Mouse (Mus musculus) forebrain, embryonic 12.5 days (tissue): ENCODE measurements around the gene Ttc21a. TPM values are rescaled to one million over a fixed set of nuclear protein-coding genes. Genes with fewer than 3 reads are reported as not detected.

Experiments
- ATAC-seq: fragments of 200-750 bp; cut with Nextera tagmentation; 2 replicates; pipeline ENCODE4 v1.8.0; 2017; ENCODE audit warnings: moderate TSS enrichment; ENCODE audit not compliant: low FRiP score
- H3K27ac ChIP-seq: fragments of 300-500 bp; sonication (generic); 2 replicates; pipeline ENCODE4 v1.5.1; 2016; ENCODE audit warnings: mild to moderate bottlenecking
- H3K27me3 ChIP-seq: fragments of 300-500 bp; sonication (generic); 2 replicates; pipeline ENCODE4 v1.6.1; 2016; ENCODE audit warnings: mild to moderate bottlenecking
- H3K36me3 ChIP-seq: fragments of 300-500 bp; sonication (generic); replicated peaks from 2 replicates; pipeline ENCODE4 v1.6.1; 2016; ENCODE audit warnings: mild to moderate bottlenecking
- H3K4me1 ChIP-seq: fragments of 300-500 bp; sonication (generic); 2 replicates; pipeline ENCODE4 v1.6.1; 2016
- H3K4me2 ChIP-seq: fragments of 300-500 bp; sonication (generic); 2 replicates; pipeline ENCODE4 v1.6.1; 2016; ENCODE audit warnings: mild to moderate bottlenecking, moderate library complexity
- H3K4me3 ChIP-seq: fragments of 300-500 bp; sonication (generic); replicated peaks from 2 replicates; pipeline ENCODE4 v1.5.1; 2016; ENCODE audit warnings: mild to moderate bottlenecking
- H3K9ac ChIP-seq: fragments of 300-500 bp; sonication (generic); 2 replicates; pipeline ENCODE4 v1.6.1; 2016; ENCODE audit warnings: mild to moderate bottlenecking
- H3K9me3 ChIP-seq: fragments of 300-500 bp; sonication (generic); 2 replicates; pipeline ENCODE4 v1.6.1; 2016
- WGBS: fragments of 180-500 bp; shearing (Covaris S2); methylation state at CpG from one replicate; pipeline ENCODE4 v1.1.7; 2016; 5-methylcytosine and 5-hydroxymethylcytosine counted together
- polyA plus RNA-seq: library from polyadenylated mRNA; unstranded; fragments of >200 nt; fragmentation: Nextera tagmentation; extraction: Ambion mirVana; gene quantifications from 2 replicates; pipeline ENCODE4 v1.2.1, GENCODE M21; 2016

Gene Ttc21a
- polyA plus RNA-seq, 1 experiment from 2014 or later, result 0.24 TPM

DNA sequence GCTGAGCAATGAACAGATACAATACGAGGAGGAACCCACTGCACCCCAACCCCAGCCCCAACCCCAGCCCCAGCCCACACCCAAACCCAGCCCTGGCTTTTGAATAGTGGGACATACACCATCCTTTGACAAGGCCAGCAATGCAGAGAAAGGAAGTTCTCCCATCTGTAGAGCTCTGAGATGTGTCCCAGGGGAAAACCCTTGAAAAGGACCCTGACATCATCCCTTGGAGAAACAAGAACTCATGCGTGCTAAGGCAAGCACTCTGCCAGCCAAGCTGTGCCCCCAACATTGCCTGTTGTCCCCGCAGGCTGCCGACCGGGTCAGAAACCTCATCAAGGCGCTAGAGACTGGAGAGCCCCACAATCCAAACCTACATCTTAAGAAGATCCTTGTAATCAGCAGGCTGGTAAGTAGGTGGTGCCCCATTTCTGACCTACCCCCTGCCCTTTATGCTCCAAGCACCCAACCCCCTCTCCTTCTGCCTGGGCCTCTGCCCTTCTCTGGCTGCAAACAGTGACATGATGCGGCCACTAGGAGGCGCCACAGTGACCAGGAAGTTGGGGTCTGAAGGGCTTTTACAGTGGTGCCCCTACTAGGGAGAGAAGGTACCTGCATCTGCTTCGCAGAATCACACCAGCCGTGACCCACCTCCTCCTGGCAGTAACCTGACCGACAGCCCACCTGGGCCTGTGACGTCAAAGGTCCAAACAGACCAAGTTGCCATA is 7.9 kb downstream of the Ttc21a start:
- H3K9me3 ChIP-seq, result no peaks in the 10 kb centered on the region
- WGBS, result 72% methylated on average over 12 of the region's 12 CpGs
- no peaks in the 10 kb centered on the region for H3K27me3 ChIP-seq

GRCm38 (mm10) chr9:119948804-119949203 is 11.4 kb downstream of the Ttc21a start:
- Histone ChIP-seq H3K9ac (no peak overlapping the region), H3K9me3 (no peaks in the 10 kb centered on the region), H3K27me3 (no peaks in the 10 kb centered on the region), H3K36me3 (no peaks in the 10 kb centered on the region), H3K4me3 (no peak overlapping the region), H3K4me2 (no peak overlapping the region), H3K27ac (no peak overlapping the region), H3K4me1 (no peaks in the 10 kb centered on the region)
- no peak for ATAC-seq
- 69% methylated on average over 3 of the region's 3 CpGs for WGBS

More for the DNA sequence above, 7.9 kb downstream of the Ttc21a start:
- Histone ChIP-seq H3K4me2 (no peak overlapping the region), H3K27ac (no peak overlapping the region), H3K4me1 (no peaks in the 10 kb centered on the region), H3K9ac (no peak overlapping the region), H3K36me3 (no peaks in the 10 kb centered on the region), H3K4me3 (no peak overlapping the region)
- no peak for ATAC-seq

DNA sequence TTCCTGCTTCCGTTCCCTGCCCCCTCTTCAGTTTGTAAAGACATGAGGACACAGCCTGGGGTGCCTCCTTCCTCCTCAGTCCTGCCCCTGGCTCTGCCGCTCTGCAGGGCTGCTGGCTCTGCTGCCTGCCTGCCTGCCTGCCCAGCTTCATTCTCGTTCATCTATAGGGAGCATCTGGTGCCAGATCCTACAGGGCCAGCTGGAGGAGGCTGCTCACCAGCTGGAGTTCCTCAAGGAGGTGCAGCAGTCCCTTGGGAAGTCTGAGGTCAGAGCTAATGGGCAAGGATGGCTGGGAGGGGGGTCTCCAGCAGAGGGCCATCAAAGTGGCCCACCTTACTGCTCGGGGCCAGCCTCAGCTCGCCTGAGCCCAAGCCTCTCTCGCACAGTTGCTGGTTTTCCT is 13.0 kb downstream of the Ttc21a start:
- H3K27ac ChIP-seq, result no peak overlapping the region
- H3K36me3 ChIP-seq, result no peaks in the 10 kb centered on the region
- H3K9me3 ChIP-seq, result no peaks in the 10 kb centered on the region
- H3K9ac ChIP-seq, result no peak overlapping the region
- no peak overlapping the region for H3K4me3 ChIP-seq
- no peaks in the 10 kb centered on the region for H3K27me3 ChIP-seq
- ATAC-seq, result no peak
- WGBS, result 62% methylated on average over 6 of the region's 6 CpGs
- H3K4me1 ChIP-seq, result no peaks in the 10 kb centered on the region
- no peak overlapping the region for H3K4me2 ChIP-seq

GRCm38 (mm10) chr9:119951388-119951787 is 14.0 kb downstream of the Ttc21a start:
- Histone ChIP-seq H3K27me3 (no peaks in the 10 kb centered on the region), H3K4me2 (no peak overlapping the region), H3K9ac (no peak overlapping the region), H3K4me1 (no peaks in the 10 kb centered on the region), H3K36me3 (no peaks in the 10 kb centered on the region), H3K9me3 (no peaks in the 10 kb centered on the region), H3K4me3 (no peak overlapping the region), H3K27ac (no peak overlapping the region)
- 80% methylated on average over 9 of the region's 9 CpGs for WGBS
- ATAC-seq, result no peak

GRCm38 (mm10) chr9:119958835-119959234 is 21.4 kb downstream of the Ttc21a start:
- Histone ChIP-seq H3K9ac (no peak overlapping the region), H3K4me3 (no peak overlapping the region), H3K36me3 (no peaks in the 10 kb centered on the region), H3K27ac (no peak overlapping the region), H3K4me1 (peaks cover 8% of the 10 kb centered on the region; the same call in 1 of the 2 replicates), H3K27me3 (0 out of 2 replicates have a peak, but pooled peaks cover 6% of the 10 kb centered on the region), H3K4me2 (no peak overlapping the region), H3K9me3 (no peaks in the 10 kb centered on the region)
- 88% methylated on average over 9 of the region's 9 CpGs for WGBS
- no peak for ATAC-seq

DNA sequence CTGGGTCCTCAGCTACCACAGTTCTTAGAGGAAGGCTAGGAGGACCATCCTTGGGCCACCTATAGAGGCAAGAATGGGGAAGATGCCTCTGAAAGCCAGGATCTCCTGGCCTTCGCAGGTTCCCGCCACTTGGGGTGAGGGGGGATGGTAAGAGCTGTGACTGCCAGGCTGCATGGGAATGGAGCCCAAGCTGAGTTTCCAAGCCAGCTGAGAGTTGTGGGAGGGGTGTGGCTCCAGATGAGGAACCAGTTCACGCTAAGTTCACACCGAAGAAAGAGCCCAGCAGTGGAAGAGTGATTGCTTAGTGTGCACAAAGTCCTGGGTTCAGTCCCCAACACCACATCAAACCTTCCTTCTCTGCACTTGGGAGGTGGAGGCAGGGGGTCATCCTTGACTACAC is 24.8 kb downstream of the Ttc21a start:
- Histone ChIP-seq H3K36me3 (no peaks in the 10 kb centered on the region), H3K27ac (no peak overlapping the region), H3K9me3 (no peaks in the 10 kb centered on the region), H3K27me3 (0 out of 2 replicates have a peak, but pooled peaks cover 6% of the 10 kb centered on the region), H3K4me1 (peaks cover 8% of the 10 kb centered on the region; the same call in 1 of the 2 replicates), H3K4me2 (no peak overlapping the region), H3K9ac (no peak overlapping the region), H3K4me3 (no peak overlapping the region)
- 86% methylated on average over 4 of the region's 4 CpGs for WGBS
- no peak for ATAC-seq

DNA sequence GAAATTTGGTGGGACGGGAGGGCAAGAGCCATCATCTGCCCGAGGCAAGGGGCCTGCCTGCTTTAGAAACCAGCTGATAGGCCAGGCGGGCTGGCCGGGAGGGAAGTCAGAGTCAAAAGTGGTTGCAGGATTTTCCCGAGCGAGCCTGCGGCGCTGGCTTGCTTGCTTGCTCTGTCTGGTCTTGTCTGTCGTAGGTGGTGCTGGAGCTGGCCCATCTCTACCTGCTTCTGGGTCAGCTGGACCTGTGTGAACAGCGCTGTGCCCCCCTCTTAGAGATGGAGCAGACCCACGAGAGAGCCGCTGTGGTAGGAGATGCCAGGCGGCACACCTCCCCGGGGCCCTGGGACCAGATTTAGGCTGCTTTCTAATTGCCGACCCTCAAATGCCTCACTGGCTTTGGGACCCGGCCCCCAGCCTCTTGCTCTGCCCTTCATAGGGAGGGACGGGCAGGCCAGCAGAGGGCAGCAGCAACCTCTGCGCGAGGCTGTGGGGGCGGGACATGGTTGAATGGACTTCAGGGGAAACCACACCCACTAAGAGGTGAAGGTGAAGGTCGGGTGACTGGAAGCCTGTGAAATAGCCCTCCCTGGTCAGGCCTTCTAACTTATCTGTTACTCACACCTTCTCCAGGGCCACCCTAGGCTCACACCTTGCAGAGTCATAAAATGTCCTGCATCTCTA is 25.7 kb downstream of the Ttc21a start:
- Histone ChIP-seq H3K4me1 (peaks cover 8% of the 10 kb centered on the region; the same call in 1 of the 2 replicates), H3K27me3 (0 out of 2 replicates have a peak, but pooled peaks cover 6% of the 10 kb centered on the region), H3K4me3 (no peak overlapping the region), H3K27ac (no peak overlapping the region), H3K9ac (no peak overlapping the region; the same call in 1 of the 2 replicates), H3K4me2 (peak overlapping the region; percentile 37), H3K9me3 (no peaks in the 10 kb centered on the region), H3K36me3 (no peaks in the 10 kb centered on the region)
- WGBS, result 9% methylated on average over 21 of the region's 21 CpGs
- 0 out of 2 replicates have a peak, but pooled peaks have one; percentile 27 for ATAC-seq

DNA sequence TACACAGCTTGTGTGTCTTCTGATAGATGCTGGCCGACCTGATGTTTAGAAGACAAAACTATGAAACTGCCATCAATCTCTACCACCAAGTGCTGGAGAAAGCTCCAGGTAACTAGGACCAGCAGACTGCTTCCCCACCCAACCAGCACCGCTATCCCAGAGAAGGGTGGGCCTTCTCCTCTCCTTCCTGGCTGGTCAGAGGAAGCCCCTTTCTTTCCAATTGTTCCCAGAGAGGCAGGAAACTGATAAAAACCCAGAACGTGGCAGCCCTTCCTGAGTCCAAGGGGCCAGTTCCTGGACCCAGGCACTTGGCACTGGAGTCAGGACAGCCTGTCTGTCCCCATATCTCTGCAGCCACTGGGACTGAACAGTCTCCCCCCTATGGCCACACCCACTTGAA is 26.8 kb downstream of the Ttc21a start:
- no peak overlapping the region for H3K27ac ChIP-seq
- H3K36me3 ChIP-seq, result no peaks in the 10 kb centered on the region
- WGBS, result 86% methylated on average over 3 of the region's 3 CpGs
- H3K9ac ChIP-seq, result no peak overlapping the region
- no peak overlapping the region for H3K4me2 ChIP-seq
- H3K4me1 ChIP-seq, result peaks cover 8% of the 10 kb centered on the region; the same call in 1 of the 2 replicates
- H3K4me3 ChIP-seq, result no peak overlapping the region
- no peak for ATAC-seq
- 0 out of 2 replicates have a peak, but pooled peaks cover 6% of the 10 kb centered on the region for H3K27me3 ChIP-seq
- H3K9me3 ChIP-seq, result no peaks in the 10 kb centered on the region

DNA sequence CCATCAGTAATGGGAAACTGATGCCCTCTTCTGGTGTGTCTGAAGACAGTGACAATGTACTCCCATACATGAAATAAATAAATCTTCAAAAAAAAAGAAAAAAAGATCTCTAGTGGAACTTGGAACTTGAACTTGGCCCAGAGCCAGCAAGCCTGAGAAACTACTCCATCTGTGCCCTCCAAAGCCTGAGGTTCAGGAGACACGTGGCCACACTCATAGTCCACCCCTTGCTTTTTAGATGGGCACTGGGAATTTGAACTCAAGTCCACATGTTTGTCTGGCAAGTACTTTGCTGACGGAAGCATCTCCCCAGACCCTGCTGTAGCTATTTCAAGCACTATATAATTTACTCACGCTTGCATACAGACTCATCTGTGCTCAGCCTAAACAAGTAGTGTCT is 27.8 kb downstream of the Ttc21a start:
- ATAC-seq, result no peak
- H3K4me3 ChIP-seq, result no peak overlapping the region
- 0 out of 2 replicates have a peak, but pooled peaks cover 6% of the 10 kb centered on the region for H3K27me3 ChIP-seq
- WGBS, result 85% methylated on average over 3 of the region's 3 CpGs
- H3K9me3 ChIP-seq, result no peaks in the 10 kb centered on the region
- no peak overlapping the region for H3K4me2 ChIP-seq
- H3K4me1 ChIP-seq, result peaks cover 8% of the 10 kb centered on the region; the same call in 1 of the 2 replicates
- no peaks in the 10 kb centered on the region for H3K36me3 ChIP-seq
- no peak overlapping the region for H3K9ac ChIP-seq
- no peak overlapping the region for H3K27ac ChIP-seq

DNA sequence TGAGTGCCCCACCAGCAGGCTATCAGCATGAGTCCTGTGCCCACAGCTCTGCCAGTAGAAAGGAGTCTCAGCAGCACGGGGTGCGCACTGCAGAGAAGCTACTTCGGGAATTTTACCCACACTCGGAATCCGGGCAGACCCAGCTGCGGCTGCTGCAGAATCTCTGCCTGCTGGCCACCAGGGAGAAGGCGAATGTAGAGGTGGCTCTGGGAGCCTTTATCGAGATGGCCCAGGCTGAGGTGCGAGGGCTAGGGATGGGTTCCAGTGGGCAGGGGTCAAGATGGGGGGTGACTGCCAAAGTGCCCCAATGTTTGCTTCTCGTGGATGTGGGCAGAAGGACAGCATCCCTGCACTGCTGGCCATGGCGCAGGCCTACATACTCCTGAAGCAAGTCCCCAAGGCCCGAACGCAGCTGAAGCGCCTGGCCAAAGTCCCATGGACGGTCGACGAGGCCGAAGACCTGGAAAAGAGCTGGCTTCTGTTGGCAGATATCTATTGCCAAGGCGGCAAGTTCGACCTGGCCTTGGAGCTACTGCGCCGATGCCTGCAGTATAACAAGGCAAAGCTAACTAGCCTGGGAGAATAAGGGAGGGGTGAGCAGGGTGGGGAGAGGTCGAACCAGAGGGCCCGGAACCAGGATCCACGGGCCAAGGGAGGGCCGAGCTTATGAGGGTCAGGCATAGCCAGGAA is 29.0 kb downstream of the Ttc21a start:
- Histone ChIP-seq H3K4me1 (peaks cover 14% of the 10 kb centered on the region; the same call in 1 of the 2 replicates), H3K4me2 (no peak overlapping the region), H3K9me3 (no peaks in the 10 kb centered on the region), H3K4me3 (no peak overlapping the region), H3K27ac (no peak overlapping the region), H3K9ac (no peak overlapping the region), H3K36me3 (no peaks in the 10 kb centered on the region), H3K27me3 (0 out of 2 replicates have a peak, but pooled peaks cover 6% of the 10 kb centered on the region)
- WGBS, result 86% methylated on average over 26 of the region's 26 CpGs
- no peak for ATAC-seq

DNA sequence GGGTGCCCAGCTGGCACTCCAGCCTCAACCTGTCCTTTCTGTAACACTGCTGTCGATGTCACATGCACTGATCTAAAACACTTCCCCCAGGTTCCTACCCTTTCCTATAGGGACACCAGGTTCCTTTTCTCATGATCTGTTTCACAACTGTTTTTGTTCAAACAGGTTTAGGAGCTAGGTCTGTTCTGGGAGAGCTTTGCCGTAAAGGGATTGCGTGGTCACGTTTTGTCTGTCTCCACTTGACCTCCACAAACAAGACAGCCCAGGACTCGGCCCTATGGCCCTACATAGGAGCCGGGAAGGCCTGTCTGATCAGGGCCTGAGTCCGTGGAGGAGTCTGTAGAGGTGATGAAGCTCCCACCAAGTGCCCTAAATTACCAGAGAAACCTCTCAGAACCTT is 32.4 kb downstream of the Ttc21a start:
- ATAC-seq, result no peak
- WGBS, result 82% methylated on average over 7 of the region's 7 CpGs
- H3K36me3 ChIP-seq, result 0 out of 2 replicates have a peak, but pooled peaks cover 4% of the 10 kb centered on the region
- 0 out of 2 replicates have a peak, but pooled peaks cover 6% of the 10 kb centered on the region for H3K4me1 ChIP-seq
- H3K4me2 ChIP-seq, result no peak overlapping the region
- H3K9ac ChIP-seq, result no peak overlapping the region
- H3K27me3 ChIP-seq, result no peaks in the 10 kb centered on the region
- H3K4me3 ChIP-seq, result no peak overlapping the region
- no peak overlapping the region for H3K27ac ChIP-seq
- no peaks in the 10 kb centered on the region for H3K9me3 ChIP-seq

DNA sequence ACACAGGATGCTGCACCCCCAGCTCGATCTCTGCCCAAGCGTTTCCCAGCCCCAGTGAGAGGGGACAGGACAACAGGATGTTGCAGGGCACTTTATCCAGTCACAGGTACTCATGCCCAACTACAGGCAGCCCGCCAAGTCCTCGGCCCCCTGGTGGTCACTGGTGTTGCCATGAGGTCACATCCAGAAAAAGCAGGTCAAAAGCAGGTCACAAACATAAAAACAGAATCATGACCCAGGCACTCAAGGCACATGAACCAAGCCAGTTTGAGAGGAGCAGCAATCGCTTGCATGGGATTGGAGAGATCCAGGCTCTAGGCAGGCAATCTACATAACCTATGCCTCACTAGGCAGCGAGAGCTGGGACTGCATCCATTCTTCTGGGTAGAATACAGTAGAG is 32.8 kb downstream of the Ttc21a start:
- Histone ChIP-seq H3K4me2 (no peak overlapping the region), H3K4me1 (0 out of 2 replicates have a peak, but pooled peaks cover 6% of the 10 kb centered on the region), H3K9ac (no peak overlapping the region), H3K36me3 (0 out of 2 replicates have a peak, but pooled peaks cover 4% of the 10 kb centered on the region), H3K27ac (no peak overlapping the region), H3K4me3 (no peak overlapping the region), H3K27me3 (no peaks in the 10 kb centered on the region), H3K9me3 (no peaks in the 10 kb centered on the region)
- ATAC-seq, result no peak
- 50% methylated on average over 6 of the region's 6 CpGs for WGBS
